Mouse (Mus musculus) R1 (cell line): ENCODE results near the gene Pgc.

Experiments
- DNase-seq: peaks from one replicate; pipeline ENCODE4 v3.0.0-alpha.2; 2018; ENCODE audit warnings: low read depth, low spot score

Pgc gene

DNA sequence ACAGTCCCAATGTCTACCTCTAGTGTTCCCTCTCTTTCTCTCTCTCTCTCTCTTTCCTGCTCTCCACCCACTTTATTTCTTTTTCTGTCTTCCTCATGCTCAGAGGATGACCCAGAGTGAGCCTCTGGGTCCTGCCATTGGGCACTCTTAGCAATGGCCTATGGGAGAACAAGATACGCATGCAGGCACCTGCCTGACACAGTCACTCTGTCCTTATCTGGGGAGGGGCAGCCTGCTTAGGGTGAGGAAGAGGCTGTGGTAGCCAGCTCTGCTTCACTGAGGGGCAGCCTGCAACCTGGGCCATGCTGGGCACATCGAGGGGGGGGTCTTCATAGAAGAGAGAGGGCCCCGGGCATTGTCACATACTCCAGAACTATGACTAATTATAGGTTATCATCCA, 23.0 kb downstream of the Pgc start:
- DNase-seq, result no peak

DNA sequence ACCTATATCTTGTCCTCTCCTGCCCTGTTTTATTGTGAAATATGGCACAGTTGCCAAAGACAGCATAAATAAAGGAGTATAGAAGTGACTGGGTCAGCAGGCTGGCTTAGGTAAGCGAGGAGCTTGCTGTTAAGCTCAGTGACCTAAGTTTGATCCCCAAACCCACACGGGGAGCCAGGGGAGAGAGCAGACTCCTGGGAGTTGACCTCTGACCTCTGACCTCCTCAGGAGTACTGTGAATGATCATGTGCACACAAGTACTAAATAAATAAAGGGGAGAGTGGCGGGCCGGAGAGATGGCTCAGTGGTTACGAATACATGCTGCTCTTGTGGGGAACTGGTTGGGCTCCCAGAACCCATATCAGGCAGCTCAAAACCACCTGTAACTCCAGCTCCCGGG, 23.5 kb downstream of the Pgc start:
- DNase-seq, result no peak

DNA sequence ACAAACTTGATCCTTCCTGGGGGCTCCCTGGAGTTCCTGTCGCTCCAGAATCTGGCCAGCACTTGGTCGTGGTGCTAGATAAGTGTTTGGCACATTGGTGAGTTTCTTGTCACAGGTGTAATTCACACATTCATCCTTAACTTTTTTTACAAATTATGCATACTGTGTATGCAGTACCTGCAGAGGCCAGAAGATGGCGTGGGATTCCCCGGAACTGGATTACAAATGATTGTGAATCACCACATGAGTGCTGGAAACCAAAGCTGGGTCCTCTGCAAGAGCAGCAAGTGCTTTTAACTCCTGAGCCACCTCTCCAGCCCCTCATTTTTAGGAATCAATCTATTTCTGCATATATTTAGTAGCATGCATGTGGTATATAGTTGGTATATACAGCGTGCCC, 25.2 kb downstream of the Pgc start:
- peak; percentile 72 for DNase-seq

DNA sequence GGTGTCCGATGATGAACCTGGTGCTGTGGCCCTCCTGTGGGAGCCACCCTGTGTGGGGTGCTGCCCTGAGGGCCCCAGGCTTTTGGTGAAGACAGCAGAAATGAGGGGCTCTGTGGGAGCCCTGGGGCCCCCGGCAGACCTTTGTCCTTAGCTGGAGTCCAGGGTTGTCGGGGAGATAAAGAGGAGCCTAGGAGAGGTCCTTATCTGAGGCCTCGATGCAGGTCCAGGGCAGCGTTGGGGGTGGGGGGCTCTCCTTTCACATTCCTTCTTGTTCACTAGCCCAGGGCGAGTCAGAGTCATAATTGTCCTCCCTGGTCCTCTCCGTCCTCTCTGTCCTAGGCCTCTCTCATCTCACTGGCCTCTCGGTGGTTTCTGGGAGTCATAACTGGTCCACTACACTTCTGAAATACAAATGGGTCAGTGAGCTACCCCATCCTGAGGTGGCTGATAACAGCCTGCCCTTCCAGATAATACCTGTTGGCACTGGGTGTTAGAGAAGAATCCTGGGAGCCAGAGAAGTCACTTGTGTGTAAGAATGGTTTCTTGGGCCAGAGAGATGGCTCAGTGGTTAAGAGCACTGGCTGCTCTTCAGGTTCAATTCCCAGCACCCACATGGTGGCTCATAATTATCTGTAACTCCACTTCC, 26.6 kb downstream of the Pgc start:
- DNase-seq, result no peak

DNA sequence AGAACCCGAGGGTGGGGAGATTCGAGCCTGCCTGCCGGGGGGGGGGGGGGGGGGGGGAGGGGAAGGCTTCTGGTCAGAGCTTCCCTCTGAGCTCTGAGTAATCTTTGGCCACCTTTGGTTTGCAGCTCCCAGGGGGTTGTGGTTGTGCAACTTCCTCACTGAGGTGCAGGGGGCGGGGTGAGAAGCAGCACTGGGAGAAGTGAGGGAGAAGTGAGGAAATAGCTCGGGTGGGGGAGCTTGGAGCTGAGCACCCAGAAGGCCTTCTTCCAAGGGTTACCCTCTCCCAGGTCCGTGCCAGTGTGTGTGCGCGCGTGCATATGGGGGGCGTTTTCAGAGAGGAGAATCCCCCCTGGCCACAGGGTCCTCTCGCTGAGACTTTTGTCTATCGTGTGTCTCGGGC, 27.6 kb downstream of the Pgc start:
- no peak for DNase-seq

DNA sequence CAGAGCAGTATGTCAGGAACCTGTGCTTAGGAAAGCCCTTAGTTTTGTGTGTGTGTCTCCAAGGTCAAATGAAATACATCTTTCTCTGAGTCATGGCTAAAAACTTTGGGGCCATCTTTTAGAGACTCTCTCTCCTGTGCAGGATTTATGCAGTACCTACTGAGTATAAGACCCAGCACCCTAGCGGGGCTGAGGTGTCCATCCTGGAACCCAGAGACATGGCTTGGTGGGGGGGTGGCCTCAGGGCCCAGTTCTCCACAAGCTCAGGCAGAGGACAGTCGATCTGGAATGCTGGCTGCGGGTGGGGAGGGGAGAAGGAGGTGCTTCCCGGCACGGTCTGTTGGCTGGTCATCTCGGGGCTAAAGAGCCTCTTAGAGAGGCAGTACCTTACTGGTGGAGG, 29.7 kb downstream of the Pgc start:
- DNase-seq, result no peak

DNA sequence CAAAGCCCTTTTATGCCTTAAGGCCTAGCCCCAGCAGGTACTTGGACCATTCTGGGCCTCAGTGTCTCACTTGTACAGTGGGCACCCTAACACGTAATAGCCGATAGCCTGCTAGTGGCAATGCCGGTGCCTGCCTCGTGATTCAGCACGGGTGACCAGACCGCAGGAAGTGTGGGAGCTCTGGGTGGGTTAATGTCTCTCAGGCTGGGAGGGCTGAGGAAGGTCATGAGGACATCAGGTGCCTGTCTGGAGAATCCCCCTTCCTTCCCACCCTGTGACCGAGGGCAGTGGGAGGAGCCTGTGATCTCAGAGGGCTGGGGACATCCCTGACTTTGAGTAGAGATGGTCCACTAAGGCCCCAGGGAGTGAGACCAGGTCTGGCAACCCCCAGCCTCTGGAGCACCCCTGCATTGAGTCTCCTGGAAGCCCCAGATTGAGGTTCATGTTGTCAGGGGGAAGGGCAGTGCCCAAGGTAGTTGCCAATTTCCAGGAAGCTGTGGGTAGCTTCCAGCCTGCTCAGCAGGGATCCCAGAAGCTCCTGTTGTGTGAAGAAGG, 30.5 kb downstream of the Pgc start:
- DNase-seq, result no peak

DNA sequence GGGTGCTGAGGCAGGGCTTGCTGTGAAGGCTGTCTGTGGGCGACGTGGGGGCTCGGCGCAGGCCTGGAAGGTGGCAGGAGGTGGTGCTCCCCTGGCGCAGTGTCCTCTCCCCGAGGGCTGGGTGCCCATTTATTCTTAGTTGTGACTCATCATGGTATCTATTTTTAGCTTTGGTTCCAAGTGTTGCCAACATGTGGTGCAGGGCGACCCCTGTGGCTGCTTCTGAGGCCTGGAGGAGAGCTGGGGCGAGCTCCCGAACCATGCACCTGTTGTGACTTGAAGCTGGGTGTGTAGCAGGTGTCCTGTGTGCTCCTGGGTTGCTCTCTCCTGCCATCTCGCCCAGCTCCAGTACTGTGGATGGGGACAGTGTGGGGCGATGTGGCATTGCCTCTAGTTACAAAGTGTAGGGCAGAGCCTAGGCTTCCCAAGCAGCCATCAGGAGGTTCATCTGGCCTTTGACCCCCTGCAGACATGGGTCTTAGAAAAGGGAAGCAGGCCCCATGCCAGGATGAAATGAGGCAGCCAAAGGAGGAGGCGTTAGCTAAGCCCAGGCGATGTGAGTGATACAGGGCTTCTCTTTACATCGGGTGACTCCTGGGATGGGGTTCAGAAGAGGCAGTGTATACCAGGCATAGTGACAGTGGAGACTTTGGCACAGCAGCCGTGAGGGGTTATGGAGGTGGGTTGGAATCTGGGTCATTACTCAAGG, 33.2 kb downstream of the Pgc start:
- no peak for DNase-seq

DNA sequence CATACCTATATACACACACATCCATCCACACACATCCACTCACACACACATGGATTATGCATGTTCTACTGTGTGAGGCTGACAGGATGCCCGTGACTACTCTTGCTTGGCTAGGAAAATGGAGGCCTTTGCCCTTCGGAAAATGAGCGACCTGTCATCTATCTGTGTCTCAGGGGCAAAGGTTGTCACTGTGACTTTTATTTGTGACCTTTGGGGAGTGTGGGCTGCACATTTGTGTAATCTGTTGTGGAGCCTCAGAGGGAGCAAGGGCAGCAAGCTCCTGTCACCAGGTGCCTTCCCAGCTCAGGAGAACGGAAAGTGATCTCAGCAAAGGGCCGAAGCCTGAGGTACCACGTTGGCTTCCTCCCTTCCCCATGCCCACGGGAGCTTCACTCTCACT, 35.4 kb downstream of the Pgc start:
- no peak for DNase-seq

DNA sequence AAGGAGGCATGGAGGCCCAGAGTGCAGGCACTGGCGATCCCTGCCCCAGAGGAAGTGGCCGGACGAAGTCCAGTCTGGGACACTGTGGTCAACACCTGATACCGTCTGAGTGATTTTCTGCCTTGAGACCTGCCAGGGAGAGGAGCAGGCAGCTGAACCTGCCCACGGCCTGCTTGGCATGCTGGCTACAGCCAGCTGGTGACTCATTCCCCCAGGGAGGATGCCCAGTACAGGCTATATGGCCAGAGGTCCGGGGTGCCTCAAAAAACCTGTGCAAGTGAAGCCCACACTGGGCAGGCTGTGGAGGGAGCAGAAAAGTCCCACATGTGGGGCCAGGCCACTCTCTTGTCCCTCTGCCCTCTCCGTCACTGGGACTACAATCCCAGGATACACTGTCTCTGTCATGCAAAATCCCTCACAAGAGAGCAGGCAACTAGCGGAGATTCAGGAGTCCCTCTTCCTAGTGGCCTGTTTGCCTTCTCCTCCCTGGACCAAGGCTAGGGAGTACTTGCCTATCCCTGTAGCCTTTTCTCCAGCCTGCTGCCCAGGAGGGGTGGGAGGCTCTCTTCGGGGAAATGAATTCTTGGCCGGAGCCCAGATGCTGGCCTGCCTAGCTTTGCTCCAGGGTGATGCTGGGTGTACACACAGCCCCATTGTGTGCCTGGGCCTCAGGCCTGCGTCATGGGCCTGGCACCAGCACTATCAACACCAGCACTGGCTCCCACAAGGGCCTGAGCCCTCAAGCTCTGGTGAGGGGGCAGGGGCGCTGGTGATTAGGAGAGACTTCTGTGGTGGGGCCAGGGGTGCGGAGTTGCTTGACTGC, 36.1 kb downstream of the Pgc start:
- no peak for DNase-seq

DNA sequence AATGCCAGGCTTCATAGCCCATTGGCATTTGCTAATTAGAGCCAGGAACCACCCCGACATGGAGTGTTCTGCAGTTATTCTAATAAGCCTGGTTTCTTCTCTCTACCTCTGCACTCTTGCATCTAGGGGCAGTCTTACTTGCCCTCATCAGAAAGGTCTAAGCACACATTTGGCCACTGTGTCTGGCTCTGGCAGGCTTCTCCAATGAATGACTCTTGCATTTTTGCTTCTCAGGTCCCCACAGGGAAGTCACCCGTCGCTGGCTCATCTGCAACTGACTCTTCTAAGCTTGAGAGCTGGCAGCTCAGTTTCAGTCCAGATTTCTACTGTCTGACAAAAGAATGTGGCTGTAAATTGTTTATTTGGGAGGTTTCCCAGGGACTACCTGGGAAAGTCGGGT, 39.3 kb downstream of the Pgc start:
- no peak for DNase-seq

DNA sequence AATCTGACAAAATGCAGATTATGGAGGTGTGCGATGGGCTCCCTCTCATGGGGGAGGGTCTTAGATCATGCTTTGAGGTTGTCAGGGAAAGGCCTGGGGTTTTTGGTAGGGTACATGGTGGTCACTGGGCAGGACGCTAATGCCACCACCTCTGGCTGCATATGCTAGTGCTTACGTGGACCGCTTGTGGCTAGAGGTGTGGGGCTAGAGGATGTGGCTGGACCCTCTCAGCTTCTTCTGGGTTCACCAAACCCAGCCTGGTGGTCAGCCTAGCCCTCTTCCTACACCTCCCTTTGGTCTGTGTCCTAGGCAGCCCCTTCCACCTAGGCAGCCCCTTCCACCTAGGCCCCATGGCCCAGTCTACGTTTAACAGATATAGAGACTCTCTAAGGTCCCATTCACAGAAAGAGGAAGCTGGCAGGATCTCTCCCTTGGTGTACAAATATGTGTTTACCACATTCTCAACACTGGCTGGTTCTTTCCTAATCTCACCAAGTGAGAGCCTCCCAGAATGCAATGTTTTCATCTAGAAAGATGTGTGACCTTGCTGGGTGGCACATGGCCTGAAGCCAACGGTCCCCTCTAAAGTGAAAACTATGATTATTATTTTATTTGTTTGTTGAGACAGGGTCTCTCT, 39.9 kb downstream of the Pgc start:
- DNase-seq, result no peak

DNA sequence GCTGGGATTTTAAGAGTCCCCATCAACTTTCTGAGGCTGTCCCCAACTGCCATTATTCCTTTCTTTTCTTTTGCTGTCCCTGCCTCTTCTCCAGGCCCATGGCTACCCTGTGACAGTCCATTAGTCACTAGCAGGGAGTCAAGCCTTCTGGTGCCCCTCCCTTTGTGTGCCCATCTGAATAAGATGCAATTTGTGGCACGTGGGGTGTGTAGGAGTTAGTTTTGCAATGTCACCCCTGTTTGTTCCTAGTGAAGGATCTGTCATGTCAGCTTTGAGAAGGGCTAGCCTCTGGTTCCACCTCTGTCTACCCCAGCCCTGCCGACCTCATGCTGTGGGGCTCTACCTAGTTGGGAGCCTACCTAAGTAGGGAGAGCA, 40.4 kb downstream of the Pgc start:
- DNase-seq, result no peak

DNA sequence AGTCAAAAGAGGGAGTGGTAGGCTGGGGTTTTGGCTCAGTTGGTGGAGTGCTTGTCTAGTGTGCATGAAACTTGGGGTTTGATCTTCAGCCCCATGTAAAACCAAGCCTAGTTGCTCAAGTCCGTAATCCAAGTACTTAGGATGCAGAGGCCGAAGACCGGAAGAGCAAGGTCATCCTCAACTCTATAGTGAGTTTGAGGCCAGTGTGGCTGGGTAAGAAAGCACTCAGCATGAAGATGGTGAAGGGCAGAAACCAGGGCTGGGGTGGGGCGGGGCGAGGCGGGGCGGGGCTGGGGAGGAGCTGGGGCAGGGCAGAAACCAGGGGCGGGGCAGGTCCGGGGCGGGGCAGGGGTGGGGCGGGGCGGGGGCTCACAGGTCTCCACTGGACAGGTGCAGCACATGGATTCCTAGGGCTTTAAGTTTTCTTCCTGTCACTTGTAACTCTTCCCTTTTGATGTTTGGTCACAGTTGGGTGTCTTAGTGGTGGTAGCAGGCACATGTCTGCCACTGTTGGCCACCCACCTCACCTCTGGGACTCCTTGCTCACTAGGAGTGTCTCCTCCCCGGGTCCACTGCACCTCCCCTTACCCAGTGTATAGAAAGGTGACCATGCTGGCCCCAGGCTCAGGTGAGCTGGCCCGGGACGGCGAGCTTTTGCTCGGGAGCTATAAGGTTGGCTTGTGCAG, 41.0 kb downstream of the Pgc start:
- peak; percentile 29 for DNase-seq

DNA sequence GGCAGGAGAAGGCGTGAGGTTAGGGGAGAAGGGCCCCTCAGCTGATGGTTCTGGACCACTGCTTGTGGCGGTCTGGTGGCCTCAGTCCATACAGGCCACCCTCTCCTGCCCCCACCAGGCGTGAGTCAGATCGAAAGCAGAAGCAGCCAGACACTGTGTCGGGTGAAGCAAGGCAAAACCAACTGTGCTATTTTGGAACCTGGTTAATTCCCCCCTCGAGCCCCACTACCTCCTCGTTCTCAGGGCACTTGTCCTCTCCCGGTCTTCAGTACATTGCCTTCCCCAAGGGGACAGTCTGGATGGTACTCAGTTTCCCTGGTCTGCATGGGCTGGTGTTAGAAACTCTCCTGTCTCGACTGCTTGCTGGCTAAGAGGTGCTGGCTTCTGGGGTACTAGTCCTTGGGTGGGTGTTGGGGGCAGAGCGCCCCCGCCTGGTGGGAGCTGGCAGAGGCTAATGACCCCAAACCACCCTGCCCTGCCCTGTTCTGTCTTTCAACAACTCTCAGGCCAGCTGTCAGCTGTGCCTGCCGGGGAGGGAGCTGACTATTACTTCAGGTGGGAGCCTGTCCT, 42.1 kb downstream of the Pgc start:
- peak; percentile 42 for DNase-seq

DNA sequence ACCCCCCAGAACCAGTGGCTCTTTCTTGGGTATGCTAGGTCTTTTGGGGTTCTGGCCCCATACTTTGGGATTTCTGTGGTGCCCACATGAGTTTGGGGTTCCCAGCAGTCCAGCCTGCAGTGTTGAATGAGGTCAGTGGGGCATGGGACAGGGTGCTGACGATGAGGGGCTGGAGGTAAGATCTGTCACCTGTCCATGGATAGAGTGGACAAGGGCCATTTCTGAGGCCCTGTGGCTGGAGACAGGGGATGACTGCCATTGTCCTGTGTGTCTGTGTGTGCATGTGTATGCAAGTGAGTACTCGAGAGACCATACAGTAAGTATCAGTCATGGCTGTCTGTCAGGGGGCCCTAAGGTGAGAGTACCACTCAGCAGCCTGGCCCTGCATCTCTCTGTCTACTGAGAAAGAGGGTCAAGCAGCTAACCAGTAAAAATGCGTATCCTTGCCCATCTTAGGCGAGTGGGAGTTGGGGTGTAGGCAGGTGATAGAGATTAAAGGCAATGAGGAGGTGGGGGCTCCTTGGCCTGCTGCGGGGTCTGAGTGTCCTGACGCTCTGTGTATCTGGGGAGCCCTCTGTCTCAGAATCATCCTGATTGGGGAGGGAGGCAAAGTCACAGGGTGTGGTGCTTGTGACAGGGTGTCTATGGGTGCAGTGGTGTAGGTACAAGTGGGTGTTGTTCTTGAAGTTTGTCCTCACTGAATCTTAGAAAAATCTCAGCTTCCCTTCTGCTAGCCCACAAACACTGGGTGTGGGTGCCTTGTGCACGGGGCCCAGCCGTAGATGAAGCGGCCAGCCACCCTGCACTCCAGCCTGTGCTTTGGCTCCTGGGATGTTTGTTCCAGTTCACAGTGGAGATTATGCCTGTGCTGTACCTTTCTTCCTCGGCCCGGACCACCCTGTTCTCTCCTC, 43.0 kb downstream of the Pgc start:
- no peak for DNase-seq

DNA sequence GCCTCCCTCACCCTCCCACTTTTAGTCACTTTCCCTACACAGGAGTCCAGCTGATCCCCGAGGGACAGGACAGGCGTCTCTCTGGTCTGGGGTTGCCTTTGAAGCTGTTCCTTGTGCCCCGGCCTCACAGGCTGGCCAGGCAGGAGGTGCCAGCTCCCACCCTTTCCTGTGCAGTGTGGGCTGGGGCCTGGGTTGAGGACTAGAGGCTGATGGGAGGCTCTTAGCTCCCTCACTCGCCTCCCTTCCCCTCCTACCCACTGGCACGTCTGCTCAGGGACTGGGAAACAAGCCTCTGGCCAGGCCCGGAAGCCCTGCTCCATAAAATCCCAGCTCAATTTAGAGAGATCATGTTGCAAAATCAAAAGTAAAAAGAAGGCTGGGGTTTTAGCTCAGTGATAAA, 47.0 kb downstream of the Pgc start:
- DNase-seq, result no peak

DNA sequence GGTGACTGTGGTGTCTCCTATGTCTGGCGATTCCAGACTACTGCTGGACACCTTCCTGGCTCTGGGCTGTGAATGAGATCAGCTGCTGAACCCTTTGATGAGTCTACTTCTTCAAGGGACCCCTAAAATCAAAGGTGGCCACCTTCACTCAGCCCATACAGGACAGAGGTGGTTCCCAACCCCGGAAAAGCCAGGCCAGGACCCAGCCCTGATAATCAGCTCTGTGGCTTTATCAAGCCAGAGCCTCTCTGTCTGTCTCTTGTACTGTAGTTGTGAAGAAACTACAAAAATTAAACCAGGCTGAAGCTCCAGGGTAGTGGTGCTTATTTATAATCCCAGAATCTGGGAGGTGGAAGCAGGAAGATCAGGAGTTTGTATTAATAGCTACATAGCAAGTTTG, 50.5 kb downstream of the Pgc start:
- DNase-seq, result no peak

DNA sequence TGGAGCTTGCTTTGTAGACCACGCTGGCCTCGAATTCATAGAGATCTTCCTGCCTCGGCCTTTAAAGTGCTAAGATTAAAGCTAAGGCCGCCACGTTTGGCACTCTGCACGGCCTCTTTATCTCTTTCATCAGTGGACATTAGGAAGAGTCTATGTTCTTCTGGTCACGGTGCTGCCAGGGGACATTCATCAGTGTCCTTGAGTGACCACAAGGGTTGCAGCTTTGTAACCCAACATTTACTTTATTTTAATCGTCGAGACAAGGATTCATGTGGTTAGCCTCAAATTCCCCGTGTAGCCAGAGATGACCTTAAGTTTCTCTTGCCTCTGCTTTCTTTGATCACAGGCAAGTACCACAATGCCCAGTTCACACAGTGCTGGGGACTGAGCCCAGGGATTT, 53.8 kb downstream of the Pgc start:
- DNase-seq, result no peak

DNA sequence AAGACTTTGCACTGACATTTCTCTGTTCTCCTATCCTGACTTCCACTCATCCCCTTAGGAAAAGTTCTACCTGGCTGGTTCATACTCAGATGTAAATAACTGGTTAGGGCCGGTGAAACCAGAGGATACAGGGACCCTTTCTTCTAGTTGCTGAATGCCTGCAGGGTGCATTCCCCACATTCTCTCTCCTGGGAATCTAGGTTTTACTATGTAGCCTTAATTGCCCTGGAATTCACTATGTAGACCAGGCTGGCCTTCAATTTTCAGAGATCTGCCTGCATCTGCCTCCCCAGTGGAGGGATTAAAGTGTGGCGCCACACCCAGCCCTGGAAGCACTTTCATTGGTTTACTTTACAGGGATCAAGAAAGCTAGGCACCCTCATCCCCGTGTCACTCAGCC, 55.8 kb downstream of the Pgc start:
- DNase-seq, result peak; percentile 80
